Mouse (Mus musculus): ENCODE data around the gene Ces4a. TPM values are rescaled to one million over a fixed set of nuclear protein-coding genes. Genes with fewer than 3 reads are reported as not detected.
"Not testable (repeated sequence)": the region's sequence is repeated elsewhere in the genome, so short reads cannot be mapped to it uniquely, and the experiment has no call there.

Gene Ces4a
- not detected in 2 replicates for polyA plus RNA-seq (2012; rRNA removed)

- no peaks in the 10 kb centered on the region for H3K27me3 ChIP-seq (ENCODE audit: control insufficient read depth, insufficient read depth, low read length)
- no peaks in the 10 kb centered on the region for H3K36me3 ChIP-seq (ENCODE audit: control insufficient read depth, insufficient read depth, low read length)
- TF ChIP-seq POLR2A (IDR thresholded peaks at IDR 0.05; ENCODE audit: low read depth, low read length) (no peak), CTCF (IDR thresholded peaks at IDR 0.05; ENCODE audit: extremely low read depth, insufficient read depth, insufficient read length, insufficient replicate concordance) (no peak)
- H3K27ac ChIP-seq (ENCODE audit: insufficient read depth, low read length), result no peak within 1 kb of the TSS
- WGBS, result 82% methylated on average over 5 of the region's 5 CpGs
- no peak for DNase-seq (ENCODE audit: low read depth in 1 of 2, low spot score in 2 of 2)
- H3K4me3 ChIP-seq (ENCODE audit: extremely low read depth, insufficient read depth, insufficient read length), result no peak within 1 kb of the TSS
- no peaks in the 10 kb centered on the region for H3K4me1 ChIP-seq (ENCODE audit: control insufficient read depth, insufficient read depth, insufficient read length)
Observed at GRCm38 (mm10) chr8:105131509-105131908, at the start of gene Ces4a. Ces4a (plus strand) TSS chr8:105131800.

GRCm38 (mm10) chr8:105083449-105084050 is 48.0 kb upstream of the Ces4a start, which contains the start of gene Ces3b:
Ces3b (plus strand) TSS chr8:105083753.
- H3K4me3 ChIP-seq (ENCODE audit: extremely low read depth, insufficient read depth, insufficient read length), result no peak within 1 kb of the TSS
- DNase-seq (ENCODE audit: low read depth in 1 of 2, low spot score in 2 of 2), result no peak
- TF ChIP-seq CTCF (IDR thresholded peaks at IDR 0.05; ENCODE audit: extremely low read depth, insufficient read depth, insufficient read length, insufficient replicate concordance) (no peak), POLR2A (IDR thresholded peaks at IDR 0.05; ENCODE audit: low read depth, low read length) (no peak)
- H3K36me3 ChIP-seq (ENCODE audit: control insufficient read depth, insufficient read depth, low read length), result no peaks in the 10 kb centered on the region
- 73% methylated on average over 7 of the region's 7 CpGs for WGBS
- H3K27me3 ChIP-seq (ENCODE audit: control insufficient read depth, insufficient read depth, low read length), result no peaks in the 10 kb centered on the region
- no peak within 1 kb of the TSS for H3K27ac ChIP-seq (ENCODE audit: insufficient read depth, low read length)
- H3K4me1 ChIP-seq (ENCODE audit: control insufficient read depth, insufficient read depth, insufficient read length), result no peaks in the 10 kb centered on the region

- not testable (repeated sequence) for H3K27me3 ChIP-seq (ENCODE audit: control insufficient read depth, insufficient read depth, low read length); H3K36me3 ChIP-seq (ENCODE audit: control insufficient read depth, insufficient read depth, low read length); DNase-seq (ENCODE audit: low read depth in 1 of 2, low spot score in 2 of 2); H3K27ac ChIP-seq (ENCODE audit: insufficient read depth, low read length); H3K4me3 ChIP-seq (ENCODE audit: extremely low read depth, insufficient read depth, insufficient read length); H3K4me1 ChIP-seq (ENCODE audit: control insufficient read depth, insufficient read depth, insufficient read length)
- 83% methylated on average over 5 of the region's 5 CpGs for WGBS
Observed at GRCm38 (mm10) chr8:105088166-105088565, 43.4 kb upstream of the Ces4a start.

GRCm38 (mm10) chr8:105088581-105088980 is 43.0 kb upstream of the Ces4a start:
- Histone ChIP-seq H3K27ac (ENCODE audit: insufficient read depth, low read length) (no peak overlapping the region), H3K27me3 (ENCODE audit: control insufficient read depth, insufficient read depth, low read length) (no peaks in the 10 kb centered on the region), H3K36me3 (ENCODE audit: control insufficient read depth, insufficient read depth, low read length) (no peaks in the 10 kb centered on the region), H3K4me1 (ENCODE audit: control insufficient read depth, insufficient read depth, insufficient read length) (no peaks in the 10 kb centered on the region), H3K4me3 (ENCODE audit: extremely low read depth, insufficient read depth, insufficient read length) (no peak overlapping the region)
- DNase-seq (ENCODE audit: low read depth in 1 of 2, low spot score in 2 of 2), result no peak
- no peak for TF ChIP-seq POLR2A (IDR thresholded peaks at IDR 0.05; ENCODE audit: low read depth, low read length)
- WGBS, result 71% methylated on average over 4 of the region's 4 CpGs

GRCm38 (mm10) chr8:105093992-105094391 is 37.6 kb upstream of the Ces4a start:
- H3K4me1 ChIP-seq (ENCODE audit: control insufficient read depth, insufficient read depth, insufficient read length), result no peaks in the 10 kb centered on the region
- DNase-seq (ENCODE audit: low read depth in 1 of 2, low spot score in 2 of 2), result no peak
- H3K36me3 ChIP-seq (ENCODE audit: control insufficient read depth, insufficient read depth, low read length), result no peaks in the 10 kb centered on the region
- TF ChIP-seq POLR2A (IDR thresholded peaks at IDR 0.05; ENCODE audit: low read depth, low read length), result no peak
- no peak overlapping the region for H3K4me3 ChIP-seq (ENCODE audit: extremely low read depth, insufficient read depth, insufficient read length)
- WGBS, result 65% methylated on average over 3 of the region's 3 CpGs
- H3K27me3 ChIP-seq (ENCODE audit: control insufficient read depth, insufficient read depth, low read length), result no peaks in the 10 kb centered on the region
- no peak overlapping the region for H3K27ac ChIP-seq (ENCODE audit: insufficient read depth, low read length)

GRCm38 (mm10) chr8:105102101-105102785 is 29.4 kb upstream of the Ces4a start:
- DNase-seq (ENCODE audit: low read depth in 1 of 2, low spot score in 2 of 2); H3K27ac ChIP-seq (ENCODE audit: insufficient read depth, low read length); H3K4me1 ChIP-seq (ENCODE audit: control insufficient read depth, insufficient read depth, insufficient read length); H3K4me3 ChIP-seq (ENCODE audit: extremely low read depth, insufficient read depth, insufficient read length); H3K27me3 ChIP-seq (ENCODE audit: control insufficient read depth, insufficient read depth, low read length); H3K36me3 ChIP-seq (ENCODE audit: control insufficient read depth, insufficient read depth, low read length): not testable (repeated sequence)
- WGBS, result 80% methylated on average over 4 of the region's 4 CpGs

GRCm38 (mm10) chr8:105103701-105104100 is 27.9 kb upstream of the Ces4a start:
- 85% methylated on average over 5 of the region's 5 CpGs for WGBS
- H3K4me3 ChIP-seq (ENCODE audit: extremely low read depth, insufficient read depth, insufficient read length); H3K4me1 ChIP-seq (ENCODE audit: control insufficient read depth, insufficient read depth, insufficient read length); H3K27ac ChIP-seq (ENCODE audit: insufficient read depth, low read length); DNase-seq (ENCODE audit: low read depth in 1 of 2, low spot score in 2 of 2); H3K36me3 ChIP-seq (ENCODE audit: control insufficient read depth, insufficient read depth, low read length); H3K27me3 ChIP-seq (ENCODE audit: control insufficient read depth, insufficient read depth, low read length): not testable (repeated sequence)

Data from spleen, adult 2 months (tissue).